Mouse (Mus musculus): ENCODE data around the gene Gnaq. TPM values are rescaled to one million over a fixed set of nuclear protein-coding genes. Genes with fewer than 3 reads are reported as not detected.

Gnaq gene
- total and polyA plus RNA-seq, 3 experiments = 8.1 to 12.9 (median 8.2) TPM

DNA sequence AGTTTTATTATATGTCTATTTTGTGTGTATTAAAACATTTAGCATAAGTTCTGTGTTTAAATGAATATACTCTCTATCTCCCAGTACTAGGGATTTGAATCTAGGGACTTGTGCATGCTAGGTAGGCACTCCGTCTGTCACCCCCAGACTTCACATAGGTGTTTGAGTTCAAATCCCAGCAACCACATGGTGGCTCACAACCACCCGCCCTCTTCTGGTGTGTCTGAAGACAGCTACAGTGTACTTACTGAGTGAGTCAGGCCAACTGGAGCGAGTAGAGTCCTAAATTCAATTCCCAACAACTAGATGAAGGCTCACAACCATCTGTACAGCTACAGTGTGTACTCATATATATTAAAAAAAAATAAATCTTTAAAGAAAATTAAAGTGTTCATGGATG is 21.2 kb downstream of the Gnaq start:
- in situ Hi-C loops (cut with MboI; ENCODE audit: low pct_ligation_motif_present, low pct_unique_long_range_greater_than_20kb, low sequenced_read_pairs) = no loop called here
- Histone ChIP-seq H3K27ac (ENCODE audit: insufficient read depth, low read depth) (no peak overlapping the region), H3K79me2 (replicated peaks; ENCODE audit: control insufficient read depth, extremely low read depth, insufficient read depth, poor library complexity, severe bottlenecking) (no peaks in the 10 kb centered on the region), H3K9me3 (replicated peaks; ENCODE audit: low read length) (no peaks in the 10 kb centered on the region), H3K4me3 (replicated peaks in 1 of 3; ENCODE audit: low read depth in 2 of 3, low read length in 2 of 3, poor library complexity in 1 of 3) (no peak overlapping the region), H3K4me2 (ENCODE audit: insufficient read depth, low read depth, poor library complexity, severe bottlenecking) (no peak overlapping the region), H3K9ac (ENCODE audit: insufficient read depth, low read depth) (no peak overlapping the region), H3K4me1 (ENCODE audit: control insufficient read depth in 1 of 2, insufficient read depth in 2 of 2) (peaks cover 3 to 9% of the 10 kb centered on the region in 2 experiments; a peak in 2 of 4 replicates), H3K36me3 (replicated peaks in 1 of 2; ENCODE audit: control insufficient read depth in 1 of 2, insufficient read depth in 1 of 2, low read length in 1 of 2) (peaks cover 0 to 5% of the 10 kb centered on the region in 2 experiments), H3K27me3 (replicated peaks) (no peaks in the 10 kb centered on the region)
- no peak for DNase-seq (ENCODE audit: extremely low read depth)
- dilution Hi-C loops (cut with MboI; ENCODE audit: extremely low pct_ligation_motif_present, extremely low pct_unique_long_range_greater_than_20kb, low sequenced_read_pairs) = no loop called here
- no peak for TF ChIP-seq JUN (IDR thresholded peaks at IDR 0.05; ENCODE audit: insufficient read depth, low read depth, low read length)
- no peak for TF ChIP-seq JUND (conservative IDR thresholded peaks at IDR 0.05; ENCODE audit: low read depth, low read length)
- no peak for TF ChIP-seq SIN3A (IDR thresholded peaks at IDR 0.05; ENCODE audit: low read length)
- TF ChIP-seq MEF2A (IDR thresholded peaks at IDR 0.05; ENCODE audit: borderline replicate concordance, low read depth, low read length) = no peak
- TF ChIP-seq RAD21 (IDR thresholded peaks at IDR 0.05; ENCODE audit: low read depth, low read length) = no peak
- TF ChIP-seq SMC3 (IDR thresholded peaks at IDR 0.05; ENCODE audit: low read depth, low read length) = no peak
- TF ChIP-seq PAX5 (IDR thresholded peaks at IDR 0.05; ENCODE audit: low read length) = no peak
- TF ChIP-seq POLR2AphosphoS2 (IDR thresholded peaks at IDR 0.05; ENCODE audit: low read depth, low read length) = no peak
- no peak for TF ChIP-seq MAZ (IDR thresholded peaks at IDR 0.05; ENCODE audit: low read depth, low read length)
- no peak for TF ChIP-seq ZC3H11A (IDR thresholded peaks at IDR 0.05; ENCODE audit: low read depth, low read length)
- TF ChIP-seq POLR2A (IDR thresholded peaks at IDR 0.05; ENCODE audit: low read depth, low read length) = no peak
- TF ChIP-seq UBTF (IDR thresholded peaks at IDR 0.05; ENCODE audit: low read depth, low read length) = no peak
- TF ChIP-seq MYC (IDR thresholded peaks at IDR 0.05; ENCODE audit: low read depth, low read length) = no peak
- no peak for TF ChIP-seq NRF1 (IDR thresholded peaks at IDR 0.05; ENCODE audit: low read depth, low read length)
- no peak for TF ChIP-seq TCF12 (IDR thresholded peaks at IDR 0.05; ENCODE audit: low read depth, low read length)
- no peak for TF ChIP-seq ETS1 (conservative IDR thresholded peaks at IDR 0.05; ENCODE audit: low read depth, low read length)

DNA sequence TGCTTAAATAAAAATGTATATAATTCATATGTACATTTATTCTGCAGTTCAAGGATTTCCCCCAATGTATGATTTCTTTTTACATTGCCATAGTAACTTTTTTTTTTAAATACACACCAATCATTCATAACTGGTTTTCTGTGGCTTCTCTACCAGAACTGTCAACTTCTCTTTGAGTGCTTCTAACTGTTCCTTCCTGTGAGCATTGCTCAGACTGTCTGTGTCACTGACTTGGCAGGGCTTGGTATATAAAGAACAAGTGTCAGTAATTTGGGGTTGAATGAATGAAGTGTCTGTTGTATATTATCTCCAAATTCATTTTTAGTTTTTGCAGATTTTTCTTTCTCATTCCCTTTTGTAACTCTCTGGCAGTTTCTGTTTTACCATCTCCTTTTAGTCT is 21.8 kb downstream of the Gnaq start:
- H3K4me3 ChIP-seq (replicated peaks in 1 of 3; ENCODE audit: low read depth in 2 of 3, low read length in 2 of 3, poor library complexity in 1 of 3) = no peak overlapping the region
- dilution Hi-C loops (cut with MboI; ENCODE audit: extremely low pct_ligation_motif_present, extremely low pct_unique_long_range_greater_than_20kb, low sequenced_read_pairs) (no loop called here), in situ Hi-C loops (cut with MboI; ENCODE audit: low pct_ligation_motif_present, low pct_unique_long_range_greater_than_20kb, low sequenced_read_pairs) (no loop called here)
- peaks cover 0 to 2% of the 10 kb centered on the region in 2 experiments; a peak in 1 of 4 replicates for H3K4me1 ChIP-seq (ENCODE audit: control insufficient read depth in 1 of 2, insufficient read depth in 2 of 2)
- 0 out of 2 replicates have a peak, but pooled peaks cover under 1% of the 10 kb centered on the region for H3K79me2 ChIP-seq (replicated peaks; ENCODE audit: control insufficient read depth, extremely low read depth, insufficient read depth, poor library complexity, severe bottlenecking)
- no peaks in the 10 kb centered on the region for H3K9me3 ChIP-seq (replicated peaks; ENCODE audit: low read length)
- no peak overlapping the region for H3K27ac ChIP-seq (ENCODE audit: insufficient read depth, low read depth)
- H3K9ac ChIP-seq (ENCODE audit: insufficient read depth, low read depth) = no peak overlapping the region
- DNase-seq (ENCODE audit: extremely low read depth) = no peak
- H3K4me2 ChIP-seq (ENCODE audit: insufficient read depth, low read depth, poor library complexity, severe bottlenecking) = no peak overlapping the region
- peaks cover 0 to 5% of the 10 kb centered on the region in 2 experiments for H3K36me3 ChIP-seq (replicated peaks in 1 of 2; ENCODE audit: control insufficient read depth in 1 of 2, insufficient read depth in 1 of 2, low read length in 1 of 2)
- TF ChIP-seq GABPA (IDR thresholded peaks at IDR 0.05; ENCODE audit: insufficient replicate concordance, low read depth, low read length) = no peak
- no peak for TF ChIP-seq NELFE (IDR thresholded peaks at IDR 0.05; ENCODE audit: low read depth, low read length)
- no peak for TF ChIP-seq TBP (conservative IDR thresholded peaks at IDR 0.05; ENCODE audit: low read depth, low read length)
- no peak for TF ChIP-seq CHD2 (IDR thresholded peaks at IDR 0.05; ENCODE audit: low read length)
- H3K27me3 ChIP-seq (replicated peaks) = no peaks in the 10 kb centered on the region

All from CH12.LX (cell line).